Mouse (Mus musculus) kidney, adult 18-20 months (tissue): ENCODE measurements around the gene Gm29644.
"Not testable (repeated sequence)": the region's sequence is repeated elsewhere in the genome, so short reads cannot be mapped to it uniquely, and the experiment has no call there.

Experiments used
- DNase-seq: peaks from one replicate; pipeline ENCODE4 v3.0.0; 2021

The Gm29644 gene

DNA sequence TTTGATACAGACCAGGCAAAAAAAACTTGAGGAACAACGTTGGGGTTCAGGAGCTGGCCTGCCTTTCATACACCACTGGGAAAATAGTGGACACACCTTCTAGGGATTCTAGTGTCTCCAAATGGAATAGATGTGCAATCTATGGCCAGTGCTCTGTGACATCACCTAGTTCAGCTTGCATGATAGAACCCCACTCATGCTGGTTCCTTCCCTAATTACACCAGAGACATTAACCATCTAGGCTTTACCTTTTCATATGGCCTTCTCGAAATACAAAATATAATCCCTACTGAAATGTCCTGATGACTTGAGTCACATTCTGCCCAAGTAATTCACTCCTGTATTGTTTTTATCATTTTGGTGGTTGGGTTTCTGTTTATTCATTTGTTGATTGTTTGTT, at the start of gene Gm29644, which contains the start of gene Gm29423:
Gene Gm29644, minus strand, starts transcription at position 157 of the 400 bp plus-strand sequence.
Gene Gm29423, minus strand, starts transcription at position 101 of the 400 bp plus-strand sequence.
- not testable (repeated sequence) for DNase-seq

DNA sequence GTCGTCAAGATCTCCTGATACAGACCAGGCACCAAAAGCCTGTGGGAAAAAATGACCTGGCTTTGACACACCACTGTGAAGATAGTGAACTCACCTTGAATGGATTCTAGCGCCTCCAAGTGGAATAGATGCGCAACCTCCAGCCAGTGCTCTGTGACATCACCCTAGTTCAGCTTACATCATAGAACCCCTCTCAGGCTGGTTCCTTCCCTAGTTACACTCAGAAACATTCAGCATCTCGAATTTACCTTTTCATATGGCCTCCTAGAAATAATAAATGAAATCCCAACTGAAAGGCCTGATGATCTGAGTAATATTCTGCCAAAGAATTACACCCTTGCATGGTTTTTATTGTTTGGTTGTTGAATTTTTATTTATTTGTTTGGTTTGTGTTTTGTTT, 29.6 kb downstream of the Gm29644 start, which contains the start of gene Gm21118:
Gene Gm21118, minus strand, starts transcription at position 101 of the 400 bp plus-strand sequence.
- not testable (repeated sequence) for DNase-seq
